Mouse (Mus musculus): ENCODE results near the gene Mapk8ip3. TPM values are rescaled to one million over a fixed set of nuclear protein-coding genes. Genes with fewer than 3 reads are reported as not detected.
A peak's percentile ranks its signal among the peaks of the same experiment; 100 is the strongest.

The Mapk8ip3 gene
- total RNA-seq, 4 experiments from 2014 or later: 384 to 435 (median 406) TPM

DNA sequence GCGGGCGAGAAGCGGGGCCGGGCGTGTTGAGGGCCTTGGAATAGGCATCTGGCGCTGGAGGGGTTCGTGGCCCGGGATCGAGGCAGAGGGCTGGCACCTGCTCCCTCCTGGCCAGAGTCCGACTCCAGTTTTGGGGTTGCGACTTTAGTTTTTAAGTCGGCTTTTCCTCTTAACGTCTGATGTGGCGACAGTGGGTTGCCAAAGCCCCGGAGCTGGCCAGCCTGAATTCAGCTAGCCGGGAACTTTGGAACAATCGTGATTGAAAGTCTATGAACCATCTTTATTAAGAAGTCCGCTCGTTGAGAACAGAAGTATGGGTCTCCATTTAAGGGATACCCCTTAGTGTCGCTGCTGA is 86.0 kb downstream of the Mapk8ip3 start:
- DNase-seq (ENCODE audit: low spot score in 2 of 2): no peak

DNA sequence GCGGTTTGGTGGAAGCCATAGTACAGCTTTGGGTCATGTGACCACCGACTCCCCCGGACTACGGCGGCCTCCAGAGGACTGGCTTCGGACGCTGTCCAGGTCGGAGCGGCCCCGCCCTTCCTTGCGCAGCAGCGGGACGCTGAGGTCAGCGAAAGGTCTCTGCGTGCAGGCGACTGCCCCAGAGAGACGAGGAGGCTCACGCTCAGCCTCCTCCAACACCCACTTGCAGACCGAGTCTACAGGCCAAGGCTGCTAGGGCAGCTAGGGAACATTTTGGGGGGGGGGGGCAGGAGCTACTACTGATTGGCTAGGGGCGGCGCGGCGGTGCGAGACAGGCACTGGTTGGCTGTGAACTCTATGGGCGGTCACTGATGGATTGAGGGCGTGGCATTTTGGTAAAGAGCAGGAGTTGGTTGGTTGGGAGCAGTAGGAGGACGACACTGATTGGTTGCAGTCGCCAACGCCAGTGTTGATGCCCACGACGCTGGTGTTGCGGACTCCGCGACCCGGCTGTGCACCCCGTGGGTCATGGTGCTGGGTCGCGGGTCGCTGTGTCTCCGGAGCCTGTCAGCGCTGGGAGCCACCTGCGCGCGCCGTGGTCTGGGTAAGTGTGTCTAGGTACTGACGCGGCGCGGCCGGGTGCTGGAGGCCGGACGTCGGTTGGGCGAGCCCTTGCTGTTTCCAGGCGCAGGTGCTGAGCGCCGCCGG is 86.6 kb downstream of the Mapk8ip3 start, which contains the start of gene Fahd1:
Gene Fahd1, minus strand, starts transcription at position 300 of the 708 bp plus-strand sequence.
- peak; percentile 95 to 98 for DNase-seq (ENCODE audit: low spot score in 2 of 2)

DNA sequence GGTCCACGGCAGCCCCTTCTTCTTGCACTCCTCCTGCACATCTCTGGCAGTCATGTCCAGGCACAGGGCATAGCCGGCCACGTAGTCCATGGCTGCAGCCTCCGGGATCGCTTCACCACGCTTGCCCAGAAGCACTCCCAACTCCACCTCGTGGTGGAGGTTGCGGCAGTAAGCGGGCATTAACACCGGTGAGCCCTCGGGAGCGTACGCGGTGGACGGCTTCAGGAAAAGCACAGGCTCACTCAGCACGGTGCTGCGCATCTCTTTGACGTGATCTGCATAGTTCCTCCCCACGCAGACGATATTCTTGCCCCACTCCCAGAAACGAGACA is 87.1 kb downstream of the Mapk8ip3 start:
- no peak for DNase-seq (ENCODE audit: low spot score in 2 of 2)

DNA sequence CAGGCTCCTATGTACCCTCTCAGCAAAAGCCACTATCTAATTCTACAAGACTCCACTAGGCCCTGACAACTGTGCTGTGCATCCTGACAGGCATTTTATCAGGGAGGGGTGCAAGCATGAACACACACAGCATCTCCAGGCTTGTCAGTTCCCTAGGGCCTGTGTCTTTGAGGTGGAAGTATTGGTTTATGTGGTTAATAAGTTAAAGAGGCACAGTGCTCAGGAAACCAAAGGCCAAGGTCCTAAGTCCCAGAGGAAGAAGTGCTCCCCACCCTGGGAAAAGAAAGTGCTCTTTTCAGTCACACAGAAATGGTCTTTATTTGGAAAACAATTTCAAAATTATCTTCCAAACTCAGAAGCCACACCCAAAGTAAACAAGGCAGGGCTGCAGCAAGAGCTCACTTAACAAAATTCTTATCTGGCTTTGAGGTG is 88.2 kb downstream of the Mapk8ip3 start:
- no peak for DNase-seq (ENCODE audit: low spot score in 2 of 2)

DNA sequence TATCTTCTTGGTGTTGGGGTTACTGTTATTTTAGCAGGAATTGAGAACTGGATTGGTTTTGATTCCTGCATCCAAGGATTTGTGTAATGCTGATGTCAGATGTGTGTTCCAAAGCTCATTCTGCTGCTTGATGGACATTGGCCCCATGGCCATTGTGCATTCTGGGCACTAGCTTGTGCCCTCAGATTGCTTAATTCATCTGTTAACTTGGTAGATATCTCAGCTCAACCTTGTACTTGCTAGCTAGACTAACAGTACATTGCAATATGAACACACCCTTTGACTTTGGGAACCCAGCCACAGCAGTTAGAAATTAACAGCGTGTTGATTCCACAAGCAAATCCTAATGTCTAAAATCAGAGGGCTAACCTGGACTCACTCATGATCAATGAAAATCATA is 89.4 kb downstream of the Mapk8ip3 start:
- DNase-seq (ENCODE audit: low spot score in 2 of 2): no peak

DNA sequence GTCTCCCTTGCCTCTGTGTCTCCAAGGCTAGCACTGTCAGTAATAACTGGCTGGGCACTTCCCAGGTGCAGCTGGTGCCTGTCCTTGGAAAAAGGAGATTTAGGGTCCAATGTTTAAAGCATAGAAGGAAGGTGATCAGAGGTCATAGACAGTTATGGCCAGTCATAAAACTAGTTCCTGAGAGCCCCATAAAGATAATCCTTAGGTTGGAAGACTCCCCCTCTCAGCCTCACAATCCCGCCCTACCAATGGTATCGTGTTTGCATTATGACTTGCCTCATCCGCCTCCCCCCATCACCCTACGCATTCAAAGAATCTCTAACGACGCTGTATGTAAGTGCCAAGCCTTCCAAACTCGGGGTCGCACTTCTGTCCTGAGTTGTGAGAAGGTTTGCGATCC is 92.3 kb downstream of the Mapk8ip3 start:
- DNase-seq (ENCODE audit: low spot score in 2 of 2): no peak

DNA sequence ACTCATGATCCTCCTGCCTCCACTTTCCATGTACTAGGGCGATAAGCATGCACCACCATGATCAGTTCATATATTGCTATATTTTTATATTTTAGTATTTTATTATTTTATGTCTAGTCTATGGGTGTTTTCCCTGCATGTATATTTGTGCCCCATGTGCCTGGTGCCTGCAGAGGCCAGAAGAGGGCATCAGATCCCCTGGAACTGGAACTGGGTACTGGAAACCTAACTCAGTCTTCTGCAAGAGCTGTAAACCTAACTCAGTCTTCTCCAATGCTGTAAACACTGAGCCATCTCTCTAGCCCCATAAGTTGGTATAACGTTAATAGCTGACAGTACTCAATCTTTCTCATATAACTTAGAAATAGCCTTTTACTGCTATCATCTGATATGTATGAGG is 94.1 kb downstream of the Mapk8ip3 start:
- DNase-seq (ENCODE audit: low spot score in 2 of 2): no peak

Other genes with a start within 250 kb of the Mapk8ip3 start
- 100 to 1,000 TPM; 137 to 165 (median 150) TPM for gene Syngr3, start 247.0 kb downstream of the Mapk8ip3 start, total RNA-seq (2022)
- gene Gfer, start 240.8 kb downstream of the Mapk8ip3 start, total RNA-seq (2022): 10 to 100 TPM; 17.9 to 23.4 (median 21.1) TPM
- 1 to 10 TPM; 2.0 to 4.3 (median 3.4) TPM for gene Noxo1, start 240.7 kb downstream of the Mapk8ip3 start, total RNA-seq (2022)
- gene Tbl3, start 229.3 kb downstream of the Mapk8ip3 start, total RNA-seq (2022): 10 to 100 TPM; 24.2 to 32.3 (median 27.8) TPM
- under 1 TPM in 2 of 4 experiments, not detected in 2; 0.36 to 0.47 TPM for gene Rnf151, start 218.9 kb downstream of the Mapk8ip3 start, total RNA-seq (2022)
- gene Rps2, start 218.9 kb downstream of the Mapk8ip3 start, total RNA-seq (2022): 100 to 1,000 TPM; 282 to 365 (median 323) TPM
- 100 to 1,000 TPM; 214 to 227 (median 222) TPM for gene Ndufb10, start 212.5 kb downstream of the Mapk8ip3 start, total RNA-seq (2022)
- gene Rpl3l, start 209.2 kb downstream of the Mapk8ip3 start, total RNA-seq (2022): under 1 TPM; 0.23 to 0.77 (median 0.54) TPM
- gene Msrb1, start 200.3 kb downstream of the Mapk8ip3 start, total RNA-seq (2022): 10 to 100 TPM; 41.1 to 50.5 (median 47.2) TPM
- gene Hs3st6, start 184.0 kb downstream of the Mapk8ip3 start, total RNA-seq (2022): under 1 TPM in 1 of 4 experiments, not detected in 3; 0.23 TPM
- not detected for gene Meiob, start 132.7 kb downstream of the Mapk8ip3 start, total RNA-seq (2022)
- 100 to 1,000 TPM; 121 to 133 (median 126) TPM for gene Hagh, start 96.8 kb downstream of the Mapk8ip3 start, total RNA-seq (2022)
- 10 to 100 TPM; 18.5 to 21.1 (median 20.6) TPM for gene Fahd1, start 86.6 kb downstream of the Mapk8ip3 start, total RNA-seq (2022)
- gene Igfals, start 71.0 kb downstream of the Mapk8ip3 start, total RNA-seq (2022): not detected
- gene Nubp2, start 50.6 kb downstream of the Mapk8ip3 start, total RNA-seq (2022): 10 to 100 TPM; 32.1 to 36.8 (median 33.3) TPM
- 10 to 100 TPM; 40.6 to 45.3 (median 41.8) TPM for gene Spsb3, start 50.3 kb downstream of the Mapk8ip3 start, total RNA-seq (2022)
- 10 to 100 TPM; 54.6 to 64.3 (median 62.0) TPM for gene Eme2, start 41.9 kb downstream of the Mapk8ip3 start, total RNA-seq (2022)
- 10 to 100 TPM; 63.3 to 78.7 (median 73.4) TPM for gene Mrps34, start 41.9 kb downstream of the Mapk8ip3 start, total RNA-seq (2022)
- gene Nme3, start 40.5 kb downstream of the Mapk8ip3 start, total RNA-seq (2022): 10 to 100 TPM; 50.9 to 64.2 (median 51.9) TPM
- 1 to 10 TPM; 5.5 to 8.8 (median 7.9) TPM for gene Jpt2, start 23.7 kb upstream of the Mapk8ip3 start, total RNA-seq (2022)
- 10 to 100 TPM; 25.2 to 28.6 (median 26.7) TPM for gene Cramp1l, start 78.8 kb upstream of the Mapk8ip3 start, total RNA-seq (2022)
- gene Ift140, start 79.1 kb upstream of the Mapk8ip3 start, total RNA-seq (2022): 10 to 100 TPM; 22.1 to 25.1 (median 23.5) TPM
- gene Tmem204, start 146.6 kb upstream of the Mapk8ip3 start, total RNA-seq (2022): 1 to 10 TPM; 7.4 to 9.3 (median 8.1) TPM
- 10 to 100 TPM; 32.8 to 38.7 (median 36.8) TPM for gene Telo2, start 179.0 kb upstream of the Mapk8ip3 start, total RNA-seq (2022)
- gene Ptx4, start 183.8 kb upstream of the Mapk8ip3 start, total RNA-seq (2022): 1 to 10 TPM in 3 of 4 experiments, under 1 TPM in 1; 0.89 to 3.9 (median 1.8) TPM
- gene Clcn7, start 196.4 kb upstream of the Mapk8ip3 start, total RNA-seq (2022): 10 to 100 TPM; 54.7 to 61.5 (median 58.9) TPM
- under 1 TPM in 1 of 4 experiments, not detected in 3; 0.18 TPM for gene Ccdc154, start 225.5 kb upstream of the Mapk8ip3 start, total RNA-seq (2022)
- gene Gm38655, start 238.5 kb upstream of the Mapk8ip3 start, total RNA-seq (2022): not detected
- gene BC003965, start 247.6 kb upstream of the Mapk8ip3 start, total RNA-seq (2022): 10 to 100 TPM; 19.7 to 21.1 (median 20.8) TPM

All from layer of hippocampus, adult 8-10 months (tissue).